Comparison of ENCODE assay signal across 8 mouse cellular contexts in the genomic region with DNA sequence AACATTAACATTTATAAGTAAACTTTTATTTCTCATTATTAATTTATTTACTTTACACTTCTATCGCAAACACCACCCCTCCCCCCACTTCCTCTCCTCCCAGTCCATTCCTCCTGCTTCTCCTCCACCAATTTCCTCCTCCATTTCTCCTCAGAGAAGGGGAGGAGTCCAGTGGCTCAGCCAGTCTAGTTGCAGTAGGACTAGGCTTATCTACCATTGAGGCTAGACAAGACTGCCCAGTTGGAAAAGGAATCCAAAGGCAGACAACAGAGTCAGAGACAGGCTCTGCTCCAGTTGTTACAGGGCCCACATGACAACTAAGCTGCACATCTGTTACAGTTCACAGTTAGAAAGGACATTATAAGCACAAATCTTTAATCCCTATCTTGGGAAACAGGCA. TPM values are rescaled to one million over a fixed set of nuclear protein-coding genes. Genes with fewer than 3 reads are reported as not detected.
DNase-seq lines count a peak whose midpoint lies in the region; ATAC-seq and TF ChIP-seq lines count a peak whose summit lies in the region.

No protein-coding gene starts in this region.

- no peak for ATAC-seq in forebrain, postnatal 0 days
- ATAC-seq in kidney, embryonic 15.5 days (replicated peaks; ENCODE audit: low FRiP score) = peak; percentile 57
- no peak for ATAC-seq in stomach, embryonic 14.5 days (ENCODE audit: insufficient number of reproducible peaks, insufficient read depth, low FRiP score, low read depth)
- ATAC-seq in megakaryocyte progenitor cell, adult 5-6 weeks (replicated peaks; ENCODE audit: poor library complexity) = no peak

- TF ChIP-seq CTCF in left cerebral cortex, adult 2 months (IDR thresholded peaks at IDR 0.05) = no peak
- TF ChIP-seq CTCF in forebrain, postnatal 0 days (IDR thresholded peaks at IDR 0.05; ENCODE audit: low read depth) = no peak

- H3K4me1 ChIP-seq in forebrain, postnatal 0 days (ENCODE audit: insufficient read depth) = peaks cover 3% of the 10 kb centered on the region; the same call in 1 of the 2 replicates
- H3K4me1 ChIP-seq in kidney, embryonic 15.5 days = peaks cover 17% of the 10 kb centered on the region
- H3K4me1 ChIP-seq in stomach, embryonic 14.5 days (ENCODE audit: control insufficient read depth, insufficient read depth, low read length) = peaks cover 5% of the 10 kb centered on the region; the same call in 1 of the 2 replicates

- H3K9me3 ChIP-seq in forebrain, postnatal 0 days (ENCODE audit: low read length) = no peaks in the 10 kb centered on the region
- H3K9me3 ChIP-seq in kidney, embryonic 15.5 days (replicated peaks) = no peaks in the 10 kb centered on the region
- no peaks in the 10 kb centered on the region for H3K9me3 ChIP-seq in stomach, embryonic 14.5 days (ENCODE audit: control insufficient read depth, low read depth, low read length)

- no peak overlapping the region for H3K27ac ChIP-seq in left cerebral cortex, adult 2 months
- no peak overlapping the region for H3K27ac ChIP-seq in forebrain, postnatal 0 days (ENCODE audit: low read depth, low read length)
- H3K27ac ChIP-seq in kidney, embryonic 15.5 days = 0 out of 2 replicates have a peak overlapping the region, but pooled peaks have one; percentile 5
- H3K27ac ChIP-seq in stomach, embryonic 14.5 days (ENCODE audit: low read length) = no peak overlapping the region

- H3K4me2 ChIP-seq in forebrain, postnatal 0 days (ENCODE audit: low read depth) = peak overlapping the region; percentile 56
- H3K4me2 ChIP-seq in kidney, embryonic 15.5 days = peak overlapping the region; percentile 76
- peak overlapping the region; percentile 41 for H3K4me2 ChIP-seq in stomach, embryonic 14.5 days (replicated peaks; ENCODE audit: low read depth, low read length)

- WGBS in forebrain, postnatal 0 days = 59% methylated on average over 1 of the region's 1 CpGs
- 25% methylated on average over 1 of the region's 1 CpGs for WGBS in kidney, embryonic 15.5 days
- WGBS in stomach, embryonic 14.5 days = 41% methylated on average over 1 of the region's 1 CpGs

- peak overlapping the region; percentile 86 for H3K4me3 ChIP-seq in left cerebral cortex, adult 2 months
- H3K4me3 ChIP-seq in forebrain, postnatal 0 days (ENCODE audit: low read depth, low read length) = peak overlapping the region; percentile 67
- H3K4me3 ChIP-seq in kidney, embryonic 15.5 days (replicated peaks) = peak overlapping the region; percentile 76
- H3K4me3 ChIP-seq in stomach, embryonic 14.5 days (ENCODE audit: low read depth, low read length) = peak overlapping the region; percentile 47

- H3K27me3 ChIP-seq in forebrain, postnatal 0 days (ENCODE audit: insufficient read depth, low read length) = no peaks in the 10 kb centered on the region
- no peaks in the 10 kb centered on the region for H3K27me3 ChIP-seq in kidney, embryonic 15.5 days
- H3K27me3 ChIP-seq in stomach, embryonic 14.5 days (ENCODE audit: control insufficient read depth, insufficient read depth, low read length) = no peaks in the 10 kb centered on the region

- peaks cover 3% of the 10 kb centered on the region; the same call in 1 of the 2 replicates for H3K36me3 ChIP-seq in forebrain, postnatal 0 days (ENCODE audit: insufficient read depth)
- H3K36me3 ChIP-seq in kidney, embryonic 15.5 days = peaks cover 10% of the 10 kb centered on the region; the same call in 1 of the 2 replicates
- no peaks in the 10 kb centered on the region for H3K36me3 ChIP-seq in stomach, embryonic 14.5 days (ENCODE audit: control insufficient read depth, insufficient read depth, low read length)

- peak overlapping the region; percentile 18; the same call in 1 of the 2 replicates for H3K9ac ChIP-seq in forebrain, postnatal 0 days
- no peak overlapping the region for H3K9ac ChIP-seq in kidney, embryonic 15.5 days
- 0 out of 2 replicates have a peak overlapping the region, but pooled peaks have one; percentile 10 for H3K9ac ChIP-seq in stomach, embryonic 14.5 days (replicated peaks; ENCODE audit: low read depth, low read length)

- DNase-seq in left cerebral cortex, adult 2 months (ENCODE audit: extremely low spot score in 1 of 2, low spot score in 2 of 2) = peak in 1 of 2 experiments; percentile 16
- DNase-seq in left cerebral cortex, adult 11 months (ENCODE audit: low spot score) = no peak
- peak; percentile 28 for DNase-seq in c-Kit-positive CD71-positive TER-119-negative erythroid progenitor cells, embryonic 14.5 days (ENCODE audit: low read depth)
- DNase-seq in forebrain, postnatal 0 days = peak; percentile 5
- DNase-seq in lung, postnatal 14 days = peak; percentile 5

- intact Hi-C loops in left cerebral cortex, adult 2 months (cut with DNase I) = loop anchor here (2.0 to 10.0 kb wide), 2 partner anchors 35 to 623 kb away; a partner anchor contains a TSS

RNA-seq across cellular contexts. Expression of a gene that starts 0.9 kb away (rescaled TPM):
- total RNA-seq in left cerebral cortex, adult 2 months (2021) = 10 to 100 TPM in 1 of 2 experiments, 1 to 10 TPM in 1; 9.8 to 18.1 TPM
- total RNA-seq in forebrain, postnatal 0 days (2014; rRNA removed) = 21.0 and 21.8 TPM in 2 replicates
- polyA plus RNA-seq in forebrain, postnatal 0 days (2015; fragmentation: Nextera tagmentation; extraction: Ambion mirVana) = 12.9 and 15.5 TPM in 2 replicates
- polyA plus RNA-seq in kidney, embryonic 15.5 days (2015; fragmentation: Nextera tagmentation; extraction: Ambion mirVana) = 18.7 and 19.2 TPM in 2 replicates
- 25.3 and 26.6 TPM in 2 replicates for polyA plus RNA-seq in stomach, embryonic 14.5 days (2014; fragmentation: Nextera tagmentation; extraction: Ambion mirVana)
- total RNA-seq in megakaryocyte progenitor cell, adult 5-6 weeks (2015) = 4.3 TPM in 2 replicates
- total RNA-seq in megakaryocyte progenitor cell, adult 5-6 weeks (2017) = 2.0 and 3.3 TPM in 2 replicates

RNA-seq across cellular contexts. Expression of a gene that starts 32.4 kb away (rescaled TPM):
- 1 to 10 TPM; 6.5 to 6.8 TPM for total RNA-seq in left cerebral cortex, adult 2 months (2021)
- 3.2 and 4.9 TPM in 2 replicates for total RNA-seq in forebrain, postnatal 0 days (2014; rRNA removed)
- polyA plus RNA-seq in forebrain, postnatal 0 days (2015; fragmentation: Nextera tagmentation; extraction: Ambion mirVana) = 1.7 and 2.1 TPM in 2 replicates
- polyA plus RNA-seq in kidney, embryonic 15.5 days (2015; fragmentation: Nextera tagmentation; extraction: Ambion mirVana) = 3.9 and 4.9 TPM in 2 replicates
- 4.0 and 4.9 TPM in 2 replicates for polyA plus RNA-seq in stomach, embryonic 14.5 days (2014; fragmentation: Nextera tagmentation; extraction: Ambion mirVana)
- total RNA-seq in megakaryocyte progenitor cell, adult 5-6 weeks (2015) = 32.2 and 33.6 TPM in 2 replicates
- total RNA-seq in megakaryocyte progenitor cell, adult 5-6 weeks (2017) = 25.4 and 42.3 TPM in 2 replicates
